Mouse (Mus musculus): ENCODE measurements around the gene Sys1.

GRCm38 (mm10) chr2:164507811-164508210 lies 51.0 kb downstream of the Sys1 start:
- no peak for TF ChIP-seq CTCF (IDR thresholded peaks at IDR 0.05; ENCODE audit: low read depth, low read length)
- no peak for TF ChIP-seq POLR2A (IDR thresholded peaks at IDR 0.05; ENCODE audit: borderline replicate concordance, low read depth, low read length)

Data from bone marrow macrophage, adult 2 months (primary cell).